Mouse (Mus musculus) MEL (cell line): ENCODE data around the gene Ms4a8a. TPM values are rescaled to one million over a fixed set of nuclear protein-coding genes. Genes with fewer than 3 reads are reported as not detected.
A peak's percentile ranks its signal among the peaks of the same experiment; 100 is the strongest.

Source experiments
- DNase-seq: peaks from one replicate; pipeline ENCODE4 v3.0.0; 2011; ENCODE audit warnings: low read depth, low spot score
- H3K27ac ChIP-seq: 2 replicates; pipeline ENCODE4 v1.5.1; 2012; ENCODE audit warnings: low read depth, mild to moderate bottlenecking, control low read depth, low read length, moderate library complexity; ENCODE audit not compliant: control insufficient read depth
- H3K27me3 ChIP-seq, 2 experiments: fragments of 150-350 bp in 1 of 2; sonication (generic) in 1 of 2; 2 replicates each; pipeline ENCODE4 v1.6.1; 2012; ENCODE audit warnings: low read length in 2 of 2, mild to moderate bottlenecking in 2 of 2, improper control_type of control experiment in 1 of 2, moderate library complexity in 1 of 2; ENCODE audit not compliant: insufficient read depth in 2 of 2, control insufficient read depth in 1 of 2
- H3K36me3 ChIP-seq, 2 experiments: 2 replicates each; pipeline ENCODE4 v1.6.1; 2012 to 2014; ENCODE audit warnings: low read length in 2 of 2, improper control_type of control experiment in 1 of 2, inconsistent platforms in 1 of 2, mild to moderate bottlenecking in 1 of 2; ENCODE audit not compliant: insufficient read depth in 2 of 2, control insufficient read depth in 1 of 2
- H3K4me1 ChIP-seq, 2 experiments: fragments of 150-350 bp in 1 of 2; sonication (generic) in 1 of 2; 2 replicates each; pipeline ENCODE4 v1.6.1; 2012; ENCODE audit warnings: low read length in 2 of 2, improper control_type of control experiment in 1 of 2, mild to moderate bottlenecking in 1 of 2; ENCODE audit not compliant: insufficient read depth in 2 of 2, control insufficient read depth in 1 of 2
- H3K4me3 ChIP-seq, 2 experiments: fragments of 150-350 bp in 1 of 2; sonication (generic) in 1 of 2; 2 replicates each; pipeline ENCODE4 v1.5.1; 2012; ENCODE audit warnings: low read depth in 2 of 2, low read length in 2 of 2, mild to moderate bottlenecking in 2 of 2, moderate library complexity in 2 of 2, control low read depth in 1 of 2, improper control_type of control experiment in 1 of 2; ENCODE audit not compliant: control insufficient read depth in 1 of 2, insufficient read depth in 1 of 2
- H3K79me2 ChIP-seq: 2 replicates; pipeline ENCODE4 v1.6.1; 2012; ENCODE audit warnings: mild to moderate bottlenecking, low read length, moderate library complexity; ENCODE audit not compliant: control insufficient read depth, poor library complexity, insufficient read depth
- H3K9ac ChIP-seq: 2 replicates; pipeline ENCODE4 v1.6.1; 2012; ENCODE audit warnings: low read depth, mild to moderate bottlenecking, control low read depth, low read length, moderate library complexity; ENCODE audit not compliant: control insufficient read depth, poor library complexity, severe bottlenecking
- H3K9me3 ChIP-seq: fragments of 150-350 bp; sonication (generic); replicated peaks from 2 replicates; pipeline ENCODE4 v1.6.1; 2012; ENCODE audit warnings: mild to moderate bottlenecking, low read length, improper control_type of control experiment, moderate library complexity; ENCODE audit not compliant: insufficient read depth
- BHLHE40 ChIP-seq: IDR thresholded peaks from 2 replicates; pipeline ENCODE4 v1.6.1; 2012; ENCODE audit warnings: low read depth, mild to moderate bottlenecking, inconsistent platforms, low read length, improper control_type of control experiment, borderline replicate concordance
- CHD2 ChIP-seq: IDR thresholded peaks from 2 replicates; pipeline ENCODE4 v1.6.1; 2011; ENCODE audit warnings: low read length, improper control_type of control experiment
- CTCF ChIP-seq, 3 experiments: IDR thresholded peaks in 2 of 3; conservative IDR thresholded peaks in 1 of 3; 2 replicates each; pipeline ENCODE4 v1.5.1; 2011 to 2012; ENCODE audit warnings: low read length in 3 of 3, low read depth in 2 of 3, mild to moderate bottlenecking in 2 of 3, improper control_type of control experiment in 1 of 3, inconsistent platforms in 1 of 3, mixed read lengths in 1 of 3, moderate library complexity in 1 of 3; ENCODE audit not compliant: control insufficient read depth in 1 of 3, insufficient read depth in 1 of 3, poor library complexity in 1 of 3, severe bottlenecking in 1 of 3
- E2F4 ChIP-seq: IDR thresholded peaks from 2 replicates; pipeline ENCODE4 v1.6.1; 2011; ENCODE audit warnings: low read depth, low read length, improper control_type of control experiment, borderline replicate concordance
- ELF1 ChIP-seq: IDR thresholded peaks from 2 replicates; pipeline ENCODE4 v1.6.1; 2014; ENCODE audit warnings: low read depth, mild to moderate bottlenecking, inconsistent platforms, low read length, improper control_type of control experiment, moderate library complexity
- GABPA ChIP-seq: IDR thresholded peaks from 2 replicates; pipeline ENCODE4 v1.6.1; 2012; ENCODE audit warnings: low read depth, mild to moderate bottlenecking, inconsistent platforms, low read length, improper control_type of control experiment, moderate library complexity
- HCFC1 ChIP-seq: IDR thresholded peaks from 2 replicates; pipeline ENCODE4 v1.6.1; 2012; ENCODE audit warnings: low read depth, mild to moderate bottlenecking, inconsistent platforms, low read length, improper control_type of control experiment, moderate library complexity
- JUND ChIP-seq: IDR thresholded peaks from 2 replicates; pipeline ENCODE4 v1.6.1; 2011; ENCODE audit warnings: low read depth, mild to moderate bottlenecking, improper control_type of control experiment, low read length
- MAFK ChIP-seq: IDR thresholded peaks from 2 replicates; pipeline ENCODE4 v1.6.1; 2011; ENCODE audit warnings: low read depth, mild to moderate bottlenecking, low read length, improper control_type of control experiment, borderline replicate concordance
- MAZ ChIP-seq: IDR thresholded peaks from 2 replicates; pipeline ENCODE4 v1.6.1; 2012; ENCODE audit warnings: low read depth, mild to moderate bottlenecking, inconsistent platforms, low read length, improper control_type of control experiment
- MXI1 ChIP-seq: IDR thresholded peaks from 2 replicates; pipeline ENCODE4 v1.6.1; 2011; ENCODE audit warnings: mild to moderate bottlenecking, low read depth, low read length, improper control_type of control experiment
- NELFE ChIP-seq: IDR thresholded peaks from 2 replicates; pipeline ENCODE4 v1.6.1; 2011; ENCODE audit warnings: low read depth, low read length, improper control_type of control experiment
- NRF1 ChIP-seq: IDR thresholded peaks from 2 replicates; pipeline ENCODE4 v1.6.1; 2014; ENCODE audit warnings: low read depth, mild to moderate bottlenecking, inconsistent platforms, low read length, improper control_type of control experiment, moderate library complexity; ENCODE audit not compliant: poor library complexity, insufficient read depth, severe bottlenecking
- POLR2A ChIP-seq, 2 experiments: IDR thresholded peaks; 2 replicates each; pipeline ENCODE4 v1.6.1; 2011 to 2012; ENCODE audit warnings: low read length in 2 of 2, mild to moderate bottlenecking in 2 of 2, control low read depth in 1 of 2, improper control_type of control experiment in 1 of 2, low read depth in 1 of 2, moderate library complexity in 1 of 2; ENCODE audit not compliant: control insufficient read depth in 1 of 2, insufficient read depth in 1 of 2, poor library complexity in 1 of 2
- POLR2AphosphoS2 ChIP-seq: IDR thresholded peaks from 2 replicates; pipeline ENCODE4 v1.6.1; 2011; ENCODE audit warnings: low read length, improper control_type of control experiment
- RAD21 ChIP-seq: IDR thresholded peaks from 2 replicates; pipeline ENCODE4 v1.6.1; 2011; ENCODE audit warnings: mild to moderate bottlenecking, low read depth, low read length, improper control_type of control experiment
- RCOR1 ChIP-seq: IDR thresholded peaks from 2 replicates; pipeline ENCODE4 v1.6.1; 2012; ENCODE audit warnings: low read depth, mild to moderate bottlenecking, inconsistent platforms, low read length, improper control_type of control experiment
- SMC3 ChIP-seq: IDR thresholded peaks from 2 replicates; pipeline ENCODE4 v1.6.1; 2011; ENCODE audit warnings: low read depth, low read length, improper control_type of control experiment
- TBP ChIP-seq: IDR thresholded peaks from 2 replicates; pipeline ENCODE4 v1.8.0; 2011; ENCODE audit warnings: low read depth, low read length, improper control_type of control experiment
- UBTF ChIP-seq: IDR thresholded peaks from 2 replicates; pipeline ENCODE4 v1.6.1; 2012; ENCODE audit warnings: low read depth, mild to moderate bottlenecking, inconsistent platforms, low read length, improper control_type of control experiment, moderate library complexity, borderline replicate concordance; ENCODE audit not compliant: insufficient read depth
- USF1 ChIP-seq: IDR thresholded peaks from 2 replicates; pipeline ENCODE4 v1.6.1; 2014; ENCODE audit warnings: low read depth, mild to moderate bottlenecking, inconsistent platforms, low read length, improper control_type of control experiment, moderate library complexity
- USF2 ChIP-seq, 2 experiments: IDR thresholded peaks; 2 replicates each; pipeline ENCODE4 v1.6.1; 2011 to 2012; ENCODE audit warnings: improper control_type of control experiment in 2 of 2, low read length in 2 of 2, borderline replicate concordance in 1 of 2, inconsistent platforms in 1 of 2, low read depth in 1 of 2, mild to moderate bottlenecking in 1 of 2; ENCODE audit not compliant: insufficient read depth in 1 of 2
- ZC3H11A ChIP-seq: IDR thresholded peaks from 2 replicates; pipeline ENCODE4 v1.6.1; 2012; ENCODE audit warnings: low read depth, mild to moderate bottlenecking, inconsistent platforms, low read length, improper control_type of control experiment
- ZMIZ1 ChIP-seq: IDR thresholded peaks from 2 replicates; pipeline ENCODE4 v1.6.1; 2012; ENCODE audit warnings: low read depth, mild to moderate bottlenecking, inconsistent platforms, low read length, improper control_type of control experiment, moderate library complexity
- polyA plus RNA-seq, 2 experiments: library from polyadenylated mRNA; stranded (reverse) in 1 of 2; unstranded in 1 of 2; fragments of >175 nt in 1 of 2; fragments of >200 nt in 1 of 2; gene quantifications; 2 replicates each; pipeline versions ENCODE4 v1.2.1 to v1.2.4; 2012; ENCODE audit warnings: low replicate concordance in 2 of 2, low read depth in 1 of 2; ENCODE audit not compliant: insufficient read length in 2 of 2, insufficient read depth in 1 of 2, missing spikeins in 1 of 2
- total RNA-seq: library from RNA; depleted of rRNA; stranded (reverse); fragments of 300-350 nt; gene quantifications from 2 replicates; pipeline ENCODE4 v1.2.3, GENCODE M21; 2012

The Ms4a8a gene
- total and polyA plus RNA-seq, 3 experiments = not detected

- no peak overlapping the region for H3K27ac ChIP-seq
- DNase-seq = peak; percentile 28
- H3K9me3 ChIP-seq = no peaks in the 10 kb centered on the region
- no peak overlapping the region for H3K4me3 ChIP-seq
- H3K4me1 ChIP-seq = no peaks in the 10 kb centered on the region
- TF ChIP-seq HCFC1 (no peak), RCOR1 (no peak)
- TF ChIP-seq, all 39 proteins: peak for 0
- Histone ChIP-seq H3K79me2 (no peaks in the 10 kb centered on the region), H3K27me3 (peaks cover 2 to 4% of the 10 kb centered on the region in 2 experiments; a peak in 3 of 4 replicates), H3K9ac (no peak overlapping the region), H3K36me3 (no peaks in the 10 kb centered on the region; a peak in 1 of 4 replicates)
These were observed 32.9 kb downstream of the Ms4a8a start for GRCm38 (mm10) chr19:11048009-11048408.

DNA sequence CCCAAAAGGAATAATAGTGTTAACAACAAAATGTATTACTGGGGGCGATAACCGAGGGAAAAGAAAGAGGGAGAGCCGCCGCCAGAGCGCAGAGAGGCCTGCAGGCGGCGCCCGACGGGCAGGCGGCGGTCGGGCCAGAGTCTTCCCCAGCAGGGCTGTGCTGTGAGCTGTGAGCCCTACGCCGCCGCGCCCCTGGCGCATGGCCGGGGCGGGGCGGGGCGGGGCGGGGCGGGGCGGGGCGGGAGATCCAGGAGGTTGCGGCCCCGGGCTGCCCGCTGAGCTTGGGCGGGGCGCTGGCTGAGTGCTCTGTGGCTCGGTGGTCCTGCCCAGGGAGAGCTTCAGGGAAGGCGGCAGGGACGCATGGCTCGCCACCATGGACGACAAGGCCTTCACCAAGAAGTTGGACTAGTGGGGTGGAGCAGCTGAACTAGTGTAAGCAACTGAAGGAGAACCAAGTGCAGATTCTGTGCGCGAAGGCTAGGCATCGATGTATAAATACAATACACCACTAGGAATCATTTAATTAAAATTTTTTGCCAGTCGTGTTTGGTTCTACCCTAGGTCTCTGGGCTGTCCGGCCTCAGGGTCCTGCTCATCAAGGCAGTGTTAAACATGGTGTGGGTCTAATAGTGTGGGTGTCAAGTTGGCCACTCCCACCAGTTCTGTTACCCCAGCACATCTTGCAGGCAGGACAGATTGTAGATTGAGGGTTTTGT lies 35.7 kb downstream of the Ms4a8a start:
- H3K4me1 ChIP-seq = no peaks in the 10 kb centered on the region
- DNase-seq = peak; percentile 78

DNA sequence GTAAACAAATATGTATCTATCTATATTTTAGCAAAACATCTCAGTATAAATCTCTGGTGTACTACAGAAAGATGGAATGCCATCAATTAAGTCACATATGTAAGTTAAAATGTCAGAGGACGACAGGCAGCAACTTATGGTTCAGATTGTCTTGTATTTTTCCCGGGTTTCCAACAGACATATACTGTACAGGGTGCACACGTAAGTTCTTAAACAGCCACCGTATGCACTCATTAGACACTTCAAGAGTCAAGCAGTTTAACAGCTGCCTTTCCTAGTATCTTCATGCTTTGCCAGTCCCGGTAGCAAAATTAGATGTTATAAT lies 36.3 kb downstream of the Ms4a8a start:
- TF ChIP-seq ZMIZ1 (no peak), MXI1 (no peak), JUND (no peak), POLR2AphosphoS2 (no peak), MAFK (no peak)
- H3K4me3 ChIP-seq = peak overlapping the region in 1 of 2 experiments; percentile 71; a peak in 3 of 4 replicates
- H3K9ac ChIP-seq = peak overlapping the region; percentile 17; the same call in 1 of the 2 replicates

More for the DNA sequence above, 35.7 kb downstream of the Ms4a8a start:
- H3K27me3 ChIP-seq = 0 out of 4 replicates have a peak, but pooled peaks cover 0 to 2% of the 10 kb centered on the region in 2 experiments
- no peak overlapping the region for H3K27ac ChIP-seq
- H3K36me3 ChIP-seq = no peaks in the 10 kb centered on the region; a peak in 1 of 4 replicates
- no peaks in the 10 kb centered on the region for H3K79me2 ChIP-seq
- TF ChIP-seq UBTF (no peak), NELFE (no peak), CTCF (IDR thresholded peaks at IDR 0.05 in 2 of 3, conservative IDR thresholded peaks at IDR 0.05 in 1 of 3; ENCODE audit: control insufficient read depth in 1 of 3, insufficient read depth in 1 of 3, low read depth in 2 of 3, low read length in 3 of 3, poor library complexity in 1 of 3, severe bottlenecking in 1 of 3) (peak; percentile 48 to 88 (median 70); a peak in 5 of 6 replicates), CHD2 (no peak), GABPA (no peak), MAFK (no peak), BHLHE40 (no peak), SMC3 (peak; percentile 49), POLR2A (IDR thresholded peaks at IDR 0.05; ENCODE audit: control insufficient read depth in 1 of 2, insufficient read depth in 1 of 2, low read depth in 1 of 2, low read length in 2 of 2, poor library complexity in 1 of 2) (no peak), ELF1 (no peak), USF2 (IDR thresholded peaks at IDR 0.05; ENCODE audit: borderline replicate concordance in 1 of 2, insufficient read depth in 1 of 2, low read depth in 1 of 2, low read length in 2 of 2) (no peak), NRF1 (peak; percentile 34; the same call in 1 of the 2 replicates), MXI1 (no peak), E2F4 (no peak), TBP (no peak), RAD21 (peak; percentile 41), MAZ (peak; percentile 39; the same call in 1 of the 2 replicates), ZC3H11A (0 out of 2 replicates have a peak, but pooled peaks have one; percentile 33), USF1 (no peak)
- H3K9ac ChIP-seq = peak overlapping the region; percentile 17; the same call in 1 of the 2 replicates
- H3K9me3 ChIP-seq = no peaks in the 10 kb centered on the region
- H3K4me3 ChIP-seq = peak overlapping the region in 1 of 2 experiments; percentile 71; a peak in 3 of 4 replicates

More for the DNA sequence above, 36.3 kb downstream of the Ms4a8a start:
- H3K4me1 ChIP-seq = no peaks in the 10 kb centered on the region
- H3K27ac ChIP-seq = no peak overlapping the region
- H3K9me3 ChIP-seq = no peaks in the 10 kb centered on the region
- 0 out of 4 replicates have a peak, but pooled peaks cover 0 to 2% of the 10 kb centered on the region in 2 experiments for H3K27me3 ChIP-seq
- H3K36me3 ChIP-seq = no peaks in the 10 kb centered on the region; a peak in 1 of 4 replicates
- no peaks in the 10 kb centered on the region for H3K79me2 ChIP-seq
- no peak for DNase-seq
